Mouse (Mus musculus): ENCODE results near the gene Socs2. TPM values are rescaled to one million over a fixed set of nuclear protein-coding genes. Genes with fewer than 3 reads are reported as not detected.
A peak's percentile ranks its signal among the peaks of the same experiment; 100 is the strongest.

Gene Socs2
- 10 to 100 TPM; 10.6 to 56.8 (median 12.6) TPM for total RNA-seq (2022)

GRCm38 (mm10) chr10:95416685-95417495, at the start of gene Socs2:
Socs2 (minus strand) TSS chr10:95417180.
- peak; percentile 90 for DNase-seq

- DNase-seq, result peak; percentile 45
These were observed 48.5 kb upstream of the Socs2 start for GRCm38 (mm10) chr10:95465485-95465896.

- DNase-seq, result no peak
These were observed 47.5 kb upstream of the Socs2 start for GRCm38 (mm10) chr10:95464527-95464926.

DNA sequence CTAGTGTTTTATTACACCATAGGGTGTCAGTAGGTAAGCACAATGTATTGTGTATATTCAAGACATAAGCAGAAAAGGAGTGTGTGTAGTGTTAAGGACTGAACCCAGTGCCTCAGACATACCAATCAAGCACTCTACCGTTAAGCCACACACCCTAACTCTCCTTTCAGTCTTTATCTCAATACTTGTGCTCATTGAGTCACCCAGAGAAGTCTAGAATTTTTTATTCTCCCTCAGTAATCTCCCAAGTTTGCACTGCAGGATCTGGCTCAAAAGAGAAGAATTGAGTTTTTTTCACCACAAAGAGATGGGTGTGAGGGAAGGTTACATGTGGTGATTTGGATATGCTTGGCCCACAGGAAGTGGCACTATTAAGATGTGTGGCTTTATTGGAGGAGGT, 45.3 kb upstream of the Socs2 start:
- DNase-seq, result no peak

- no peak for DNase-seq
These were observed 44.1 kb upstream of the Socs2 start for GRCm38 (mm10) chr10:95461053-95461553.

DNA sequence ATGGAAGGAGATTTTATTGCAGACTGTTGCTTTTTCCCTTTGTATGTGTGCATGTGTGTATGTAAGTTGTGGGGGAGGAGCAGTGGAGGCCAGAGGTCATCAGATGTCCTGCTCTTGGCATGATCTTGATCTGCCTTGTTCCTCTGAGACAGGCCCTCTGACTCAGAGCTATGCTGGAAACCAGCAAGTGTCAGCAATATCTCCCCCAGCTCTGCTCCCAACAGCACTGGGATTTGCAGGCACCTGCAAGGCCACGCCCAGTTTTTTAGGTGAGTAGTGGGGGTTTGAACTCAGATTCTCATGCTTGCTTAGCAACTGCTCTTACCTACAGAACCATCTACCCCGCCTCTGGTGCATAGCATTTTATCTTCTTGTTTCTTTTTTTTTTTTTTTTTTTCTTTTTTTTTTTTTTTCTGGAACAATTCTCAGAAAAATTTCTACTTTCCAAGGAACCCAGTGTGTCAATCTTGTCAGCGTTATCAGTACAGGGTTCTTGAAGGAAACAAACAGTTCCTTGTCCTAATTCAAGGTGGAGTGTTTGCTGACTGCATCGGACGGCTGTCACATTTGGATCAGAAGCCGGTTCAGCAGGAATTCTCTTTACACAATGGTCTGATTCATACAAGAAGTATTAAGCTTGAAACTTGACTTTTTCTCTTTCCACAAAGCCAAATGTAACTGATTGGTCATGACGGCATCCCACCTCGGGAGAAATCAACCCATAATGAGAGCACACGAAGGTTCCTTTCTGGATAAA, 41.2 kb upstream of the Socs2 start:
- peak; percentile 8 for DNase-seq

GRCm38 (mm10) chr10:95457367-95458049, 40.5 kb upstream of the Socs2 start:
- DNase-seq, result no peak

GRCm38 (mm10) chr10:95456103-95456502, 39.1 kb upstream of the Socs2 start:
- DNase-seq, result no peak

- DNase-seq, result no peak
These were observed 36.3 kb upstream of the Socs2 start for GRCm38 (mm10) chr10:95453282-95453681.

DNA sequence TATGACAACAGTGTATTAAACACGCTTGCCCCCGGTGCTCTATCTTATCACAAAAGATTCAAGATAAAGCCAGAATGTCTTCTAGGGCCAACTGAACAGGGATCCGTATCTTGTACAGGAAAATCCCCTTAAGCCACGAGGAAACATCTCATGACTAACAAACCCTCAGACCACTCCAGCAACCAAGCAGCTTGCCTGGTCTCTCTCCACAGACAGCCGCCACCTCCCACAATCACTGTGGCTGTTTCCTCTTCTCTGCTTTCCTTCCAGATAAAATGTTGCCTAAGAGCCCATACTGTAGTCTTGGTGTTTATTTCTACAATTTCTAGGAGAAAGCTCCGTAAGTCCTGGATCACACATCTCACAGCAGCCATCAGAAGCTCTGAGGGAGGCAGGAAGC, 32.1 kb upstream of the Socs2 start:
- DNase-seq, result no peak

GRCm38 (mm10) chr10:95447954-95448353, 31.0 kb upstream of the Socs2 start:
- no peak for DNase-seq

- DNase-seq, result no peak
These were observed 28.4 kb upstream of the Socs2 start for GRCm38 (mm10) chr10:95445104-95446056.

- DNase-seq, result no peak
These were observed 25.4 kb upstream of the Socs2 start for GRCm38 (mm10) chr10:95442334-95442733.

DNA sequence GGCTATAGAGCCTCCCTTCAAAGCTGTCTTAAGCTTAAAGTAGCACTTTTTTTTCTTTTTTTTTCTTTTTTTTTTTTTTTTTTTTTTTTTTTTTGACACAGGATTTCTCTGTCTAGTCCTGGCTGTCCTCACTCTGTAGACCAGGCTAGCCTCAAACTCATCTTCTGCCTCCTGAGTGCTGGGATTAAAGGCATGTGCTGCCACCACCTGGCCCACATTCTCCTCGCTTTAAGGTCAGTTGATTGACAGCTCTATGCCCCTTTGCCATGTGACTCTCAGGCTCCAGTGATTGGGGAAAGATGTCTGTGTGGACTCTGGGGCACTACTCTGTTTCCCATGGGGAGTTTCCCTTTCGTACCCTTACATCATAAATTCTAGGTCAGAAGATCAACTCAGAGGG, 23.6 kb upstream of the Socs2 start:
- no peak for DNase-seq

DNA sequence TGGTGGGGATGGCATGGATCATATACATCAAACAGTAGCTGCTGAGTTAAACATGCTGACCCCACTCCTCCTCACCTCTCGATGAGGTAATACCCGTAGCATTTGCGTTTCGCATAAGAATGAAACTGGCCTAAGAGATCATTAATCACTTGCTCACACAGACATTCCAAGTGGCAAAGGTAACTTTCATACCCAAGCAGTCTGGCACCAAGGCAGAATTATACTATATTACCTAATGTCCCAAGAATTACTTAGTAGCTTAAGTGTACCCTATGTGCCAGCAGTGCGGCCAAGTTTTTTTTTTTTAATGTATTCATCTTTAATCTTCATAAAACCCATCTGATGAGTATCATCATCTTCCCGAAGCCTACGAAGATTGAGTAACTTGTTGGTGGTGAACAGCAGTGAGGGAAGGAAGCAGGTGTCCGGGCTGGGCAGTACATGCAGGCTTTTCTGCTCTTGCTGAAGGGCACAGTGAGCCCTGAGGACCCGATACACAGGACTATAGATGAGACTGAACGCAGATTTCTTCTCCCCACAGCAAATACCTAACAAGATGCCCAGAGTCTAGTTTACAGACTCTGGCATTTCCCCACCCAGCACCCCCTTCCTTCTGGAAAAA, 22.8 kb upstream of the Socs2 start:
- DNase-seq, result no peak

DNA sequence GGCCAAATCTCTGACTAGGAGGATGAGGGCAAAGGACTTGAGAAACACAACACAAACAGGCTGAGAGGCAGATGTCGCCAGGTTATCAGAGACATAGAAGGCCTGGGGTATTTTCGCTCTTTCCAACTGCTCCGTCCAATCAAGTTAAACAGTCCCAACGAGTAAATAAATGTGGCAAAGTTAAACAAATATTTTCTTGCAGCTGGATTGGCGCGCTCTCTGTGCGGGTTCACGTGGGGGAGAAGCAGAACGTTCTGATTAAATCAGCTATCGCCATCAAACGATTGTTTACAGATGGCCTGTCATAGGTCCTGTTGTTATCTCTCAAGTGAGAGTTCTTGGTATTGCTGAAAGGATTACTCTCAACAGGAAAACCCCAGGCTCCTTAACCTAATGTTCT, 22.0 kb upstream of the Socs2 start:
- DNase-seq, result no peak

DNA sequence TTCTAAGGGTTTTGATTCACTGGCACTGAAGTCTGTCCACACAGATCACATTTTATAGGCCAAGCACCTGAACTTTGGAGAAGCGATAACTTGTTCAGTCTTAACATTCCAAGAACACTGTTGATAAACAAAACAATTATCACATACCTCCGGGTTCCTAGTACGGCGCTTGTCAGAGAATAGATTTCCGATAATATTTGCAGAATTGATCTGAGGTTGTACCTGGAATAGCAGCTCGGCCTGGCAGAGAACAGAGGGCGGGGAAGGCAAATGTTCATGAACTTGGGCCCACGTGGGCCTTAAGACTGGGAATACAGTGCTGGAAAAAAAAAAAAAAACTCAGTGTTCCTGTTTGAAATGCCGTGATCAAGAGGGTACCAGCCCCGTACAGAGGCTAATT, 13.3 kb upstream of the Socs2 start:
- DNase-seq, result no peak

GRCm38 (mm10) chr10:95429111-95429510, 12.1 kb upstream of the Socs2 start:
- DNase-seq, result no peak

DNA sequence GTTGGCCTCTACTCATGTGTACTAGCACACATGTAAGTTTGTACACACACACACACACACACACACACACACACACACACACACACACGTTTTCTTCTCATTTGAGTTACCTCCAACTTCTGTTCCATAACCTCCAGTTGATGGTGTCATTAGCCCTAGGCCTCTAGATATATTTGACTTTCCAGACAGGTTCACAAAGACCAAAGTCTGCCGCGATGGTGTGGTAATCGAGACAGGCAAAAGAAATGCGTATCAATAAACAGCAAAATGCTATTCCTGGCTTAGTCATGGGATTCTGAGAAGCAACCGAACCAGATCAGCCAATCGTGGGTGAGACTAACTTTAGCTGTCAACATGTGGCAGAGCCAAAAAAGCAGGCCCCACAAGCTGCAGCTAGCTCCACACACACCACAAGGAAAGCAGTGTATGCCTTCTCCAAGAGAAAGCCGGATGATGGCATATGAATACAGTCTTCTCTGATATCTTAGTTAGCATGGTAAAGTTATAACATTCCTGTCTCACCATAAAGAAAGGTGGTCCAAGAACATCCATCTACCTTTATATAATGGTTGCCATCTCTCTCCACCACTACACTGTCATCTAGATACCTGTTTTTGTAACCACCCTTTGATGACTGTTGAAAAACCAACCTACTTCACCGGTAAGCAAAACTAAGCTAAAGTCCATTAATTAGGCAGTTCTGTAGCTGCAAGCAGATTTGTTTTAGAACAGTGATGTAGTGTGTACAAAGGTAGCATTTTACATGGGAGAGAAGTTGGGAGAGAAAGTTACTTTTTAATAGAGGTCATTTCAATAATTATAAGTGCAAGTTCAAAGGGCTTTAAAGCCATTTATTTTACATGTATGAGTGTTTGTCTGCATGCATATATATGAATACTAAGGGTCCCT, 9.5 kb upstream of the Socs2 start:
- DNase-seq, result no peak

DNA sequence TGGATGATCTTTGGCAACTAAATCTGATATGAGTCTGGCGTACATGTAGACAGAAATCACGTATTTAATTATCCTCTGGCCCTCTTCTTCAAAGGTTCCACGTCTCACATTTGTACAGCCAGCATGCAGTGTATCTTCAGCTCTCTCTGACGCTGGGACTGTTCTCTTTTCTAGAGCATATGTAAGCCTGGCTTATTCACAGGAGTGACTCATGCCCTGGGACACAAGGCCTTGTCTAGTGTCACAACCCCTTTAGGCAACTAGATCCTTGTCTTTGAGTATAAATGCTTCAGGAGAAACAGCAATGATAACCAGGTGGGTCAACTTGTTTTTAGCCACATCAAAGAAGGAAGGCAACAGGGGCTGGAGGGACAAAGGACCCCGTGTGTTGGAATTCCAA, 5.7 kb upstream of the Socs2 start:
- peak; percentile 39 for DNase-seq
